Mouse (Mus musculus) liver, adult 2 months (tissue): Measurements from ENCODE around the gene Pan3. TPM values are rescaled to one million over a fixed set of nuclear protein-coding genes. Genes with fewer than 3 reads are reported as not detected.

Experiments used
- DNase-seq: peaks from one replicate; pipeline ENCODE4 v3.0.0-alpha.2; 2011; ENCODE audit warnings: low read depth, low spot score; ENCODE audit errors: extremely low read depth
- H3K27ac ChIP-seq: fragments of 200-500 bp; replicated peaks from 2 replicates; pipeline ENCODE4 v1.5.1; 2012; ENCODE audit warnings: low read depth, mild to moderate bottlenecking, control low read depth, inconsistent platforms, low read length; ENCODE audit not compliant: insufficient read depth
- H3K27me3 ChIP-seq: fragments of 200-500 bp; 2 replicates; pipeline ENCODE4 v1.6.1; 2012; ENCODE audit warnings: mild to moderate bottlenecking, moderate library complexity, low read length, inconsistent platforms; ENCODE audit not compliant: control insufficient read depth, insufficient read depth
- H3K36me3 ChIP-seq: fragments of 200-500 bp; 2 replicates; pipeline ENCODE4 v1.6.1; 2012; ENCODE audit warnings: low read length, inconsistent platforms; ENCODE audit not compliant: control insufficient read depth, insufficient read depth
- H3K4me1 ChIP-seq: fragments of 200-500 bp; 2 replicates; pipeline ENCODE4 v1.6.1; 2011; ENCODE audit warnings: low read length; ENCODE audit not compliant: control insufficient read depth, insufficient read depth
- H3K4me3 ChIP-seq: fragments of 200-500 bp; 2 replicates; pipeline ENCODE4 v1.5.1; 2011; ENCODE audit warnings: low read depth, mild to moderate bottlenecking, control low read depth, low read length, moderate library complexity; ENCODE audit not compliant: insufficient read depth
- H3K79me2 ChIP-seq: fragments of 200-500 bp; 2 replicates; pipeline ENCODE4 v1.6.1; 2012; ENCODE audit warnings: inconsistent platforms, mild to moderate bottlenecking, low read length, moderate library complexity; ENCODE audit not compliant: control insufficient read depth, insufficient read depth
- H3K9ac ChIP-seq: fragments of 200-500 bp; 2 replicates; pipeline ENCODE4 v1.6.1; 2012; ENCODE audit warnings: low read depth, mild to moderate bottlenecking, control low read depth, inconsistent platforms, low read length
- CTCF ChIP-seq: fragments of 200-500 bp; IDR thresholded peaks from 2 replicates; pipeline ENCODE4 v1.5.1; 2011; ENCODE audit warnings: low read depth, low read length, control low read depth
- POLR2A ChIP-seq: fragments of 200-500 bp; IDR thresholded peaks from 2 replicates; pipeline ENCODE4 v1.6.1; 2011; ENCODE audit warnings: low read length, control low read depth; ENCODE audit not compliant: insufficient read depth; ENCODE audit errors: extremely low read depth
- WGBS: fragments of 180-500 bp; shearing (Covaris S2); methylation state at CpG from one replicate; pipeline ENCODE4 v1.1.7; 2018; 5-methylcytosine and 5-hydroxymethylcytosine counted together
- polyA plus RNA-seq: library from polyadenylated mRNA; depleted of rRNA; stranded (reverse); fragments of >200 nt; gene quantifications from 2 replicates; pipeline ENCODE4 v1.2.3, GENCODE M21; 2012
- total RNA-seq: library from RNA; depleted of rRNA; stranded (reverse); fragments of >200 nt; gene quantifications from 2 replicates; pipeline ENCODE4 v1.2.3, GENCODE M21; 2014

Pan3 gene
- total and polyA plus RNA-seq, 2 experiments, result 11.6 to 47.1 TPM

- H3K4me1 ChIP-seq, result 0 out of 2 replicates have a peak, but pooled peaks cover 3% of the 10 kb centered on the region
- no peak for TF ChIP-seq CTCF
- no peak for TF ChIP-seq POLR2A
- no peak overlapping the region for H3K27ac ChIP-seq
- DNase-seq, result no peak
- no peaks in the 10 kb centered on the region for H3K27me3 ChIP-seq
- no peak overlapping the region for H3K9ac ChIP-seq
- WGBS, result 92% methylated on average over 3 of the region's 3 CpGs
- no peak overlapping the region for H3K4me3 ChIP-seq
- H3K79me2 ChIP-seq, result peaks cover 15% of the 10 kb centered on the region
- peaks cover 8% of the 10 kb centered on the region; the same call in 1 of the 2 replicates for H3K36me3 ChIP-seq
Observed at GRCm38 (mm10) chr5:147463251-147463650, 33.3 kb downstream of the Pan3 start.

- Histone ChIP-seq H3K36me3 (peaks cover 11% of the 10 kb centered on the region), H3K27ac (no peak overlapping the region), H3K27me3 (no peaks in the 10 kb centered on the region), H3K79me2 (peaks cover 17% of the 10 kb centered on the region), H3K9ac (no peak overlapping the region), H3K4me3 (no peak overlapping the region), H3K4me1 (peaks cover 3% of the 10 kb centered on the region; the same call in 1 of the 2 replicates)
- no peak for DNase-seq
- TF ChIP-seq POLR2A (no peak), CTCF (no peak)
Observed at GRCm38 (mm10) chr5:147466361-147466760, 36.4 kb downstream of the Pan3 start.

GRCm38 (mm10) chr5:147471163-147471562 lies 41.2 kb downstream of the Pan3 start:
- Histone ChIP-seq H3K4me1 (peaks cover 3% of the 10 kb centered on the region; the same call in 1 of the 2 replicates), H3K36me3 (peaks cover 5% of the 10 kb centered on the region), H3K4me3 (no peak overlapping the region), H3K79me2 (peaks cover 19% of the 10 kb centered on the region; the same call in 1 of the 2 replicates), H3K27ac (no peak overlapping the region), H3K27me3 (no peaks in the 10 kb centered on the region), H3K9ac (no peak overlapping the region)
- DNase-seq, result no peak
- WGBS, result 95% methylated on average over 5 of the region's 5 CpGs
- TF ChIP-seq POLR2A (no peak), CTCF (no peak)

- H3K36me3 ChIP-seq, result peaks cover 4% of the 10 kb centered on the region
- peaks cover 22% of the 10 kb centered on the region; the same call in 1 of the 2 replicates for H3K79me2 ChIP-seq
- H3K4me3 ChIP-seq, result no peak overlapping the region
- peaks cover 3% of the 10 kb centered on the region; the same call in 1 of the 2 replicates for H3K4me1 ChIP-seq
- no peaks in the 10 kb centered on the region for H3K27me3 ChIP-seq
- no peak overlapping the region for H3K27ac ChIP-seq
- WGBS, result 90% methylated on average over 6 of the region's 6 CpGs
- no peak for DNase-seq
- TF ChIP-seq POLR2A (no peak), CTCF (no peak)
- no peak overlapping the region for H3K9ac ChIP-seq
Observed at GRCm38 (mm10) chr5:147473071-147473470, 43.1 kb downstream of the Pan3 start.

- Histone ChIP-seq H3K27me3 (no peaks in the 10 kb centered on the region), H3K36me3 (peaks cover 4% of the 10 kb centered on the region), H3K4me3 (no peak overlapping the region), H3K9ac (no peak overlapping the region), H3K79me2 (peaks cover 24% of the 10 kb centered on the region; the same call in 1 of the 2 replicates), H3K27ac (no peak overlapping the region), H3K4me1 (peaks cover 3% of the 10 kb centered on the region; the same call in 1 of the 2 replicates)
- DNase-seq, result no peak
- TF ChIP-seq CTCF, result no peak
- no peak for TF ChIP-seq POLR2A
- 91% methylated on average over 3 of the region's 3 CpGs for WGBS
Observed at GRCm38 (mm10) chr5:147473856-147474255, 43.9 kb downstream of the Pan3 start.

- Histone ChIP-seq H3K4me3 (no peak overlapping the region), H3K36me3 (peaks cover 3% of the 10 kb centered on the region), H3K4me1 (peaks cover 4% of the 10 kb centered on the region; the same call in 1 of the 2 replicates), H3K27ac (no peak overlapping the region), H3K9ac (no peak overlapping the region), H3K27me3 (no peaks in the 10 kb centered on the region), H3K79me2 (peaks cover 27% of the 10 kb centered on the region; the same call in 1 of the 2 replicates)
- 95% methylated on average over 5 of the region's 5 CpGs for WGBS
- TF ChIP-seq POLR2A (no peak), CTCF (no peak)
- no peak for DNase-seq
Observed at GRCm38 (mm10) chr5:147476109-147476508, 46.1 kb downstream of the Pan3 start.
